Mouse (Mus musculus) MEL (cell line): Measurements from ENCODE around the gene Nucks1. TPM values are rescaled to one million over a fixed set of nuclear protein-coding genes. Genes with fewer than 3 reads are reported as not detected.

Experiments used
- DNase-seq: peaks from one replicate; pipeline ENCODE4 v3.0.0; 2011; ENCODE audit warnings: low read depth, low spot score
- H3K27ac ChIP-seq: 2 replicates; pipeline ENCODE4 v1.5.1; 2012; ENCODE audit warnings: low read depth, mild to moderate bottlenecking, control low read depth, low read length, moderate library complexity; ENCODE audit not compliant: control insufficient read depth
- H3K27me3 ChIP-seq, 2 experiments: fragments of 150-350 bp in 1 of 2; sonication (generic) in 1 of 2; 2 replicates each; pipeline ENCODE4 v1.6.1; 2012; ENCODE audit warnings: low read length in 2 of 2, mild to moderate bottlenecking in 2 of 2, improper control_type of control experiment in 1 of 2, moderate library complexity in 1 of 2; ENCODE audit not compliant: insufficient read depth in 2 of 2, control insufficient read depth in 1 of 2
- H3K36me3 ChIP-seq, 2 experiments: 2 replicates each; pipeline ENCODE4 v1.6.1; 2012 to 2014; ENCODE audit warnings: low read length in 2 of 2, improper control_type of control experiment in 1 of 2, inconsistent platforms in 1 of 2, mild to moderate bottlenecking in 1 of 2; ENCODE audit not compliant: insufficient read depth in 2 of 2, control insufficient read depth in 1 of 2
- H3K4me1 ChIP-seq, 2 experiments: fragments of 150-350 bp in 1 of 2; sonication (generic) in 1 of 2; 2 replicates each; pipeline ENCODE4 v1.6.1; 2012; ENCODE audit warnings: low read length in 2 of 2, improper control_type of control experiment in 1 of 2, mild to moderate bottlenecking in 1 of 2; ENCODE audit not compliant: insufficient read depth in 2 of 2, control insufficient read depth in 1 of 2
- H3K4me3 ChIP-seq, 2 experiments: fragments of 150-350 bp in 1 of 2; sonication (generic) in 1 of 2; 2 replicates each; pipeline ENCODE4 v1.5.1; 2012; ENCODE audit warnings: low read depth in 2 of 2, low read length in 2 of 2, mild to moderate bottlenecking in 2 of 2, moderate library complexity in 2 of 2, control low read depth in 1 of 2, improper control_type of control experiment in 1 of 2; ENCODE audit not compliant: control insufficient read depth in 1 of 2, insufficient read depth in 1 of 2
- H3K79me2 ChIP-seq: 2 replicates; pipeline ENCODE4 v1.6.1; 2012; ENCODE audit warnings: mild to moderate bottlenecking, low read length, moderate library complexity; ENCODE audit not compliant: control insufficient read depth, poor library complexity, insufficient read depth
- H3K9ac ChIP-seq: 2 replicates; pipeline ENCODE4 v1.6.1; 2012; ENCODE audit warnings: low read depth, mild to moderate bottlenecking, control low read depth, low read length, moderate library complexity; ENCODE audit not compliant: control insufficient read depth, poor library complexity, severe bottlenecking
- H3K9me3 ChIP-seq: fragments of 150-350 bp; sonication (generic); replicated peaks from 2 replicates; pipeline ENCODE4 v1.6.1; 2012; ENCODE audit warnings: mild to moderate bottlenecking, low read length, improper control_type of control experiment, moderate library complexity; ENCODE audit not compliant: insufficient read depth
- BHLHE40 ChIP-seq: IDR thresholded peaks from 2 replicates; pipeline ENCODE4 v1.6.1; 2012; ENCODE audit warnings: low read depth, mild to moderate bottlenecking, inconsistent platforms, low read length, improper control_type of control experiment, borderline replicate concordance
- CHD1 ChIP-seq: IDR thresholded peaks from 2 replicates; pipeline ENCODE4 v1.6.1; 2012; ENCODE audit warnings: low read depth, mild to moderate bottlenecking, inconsistent platforms, low read length, improper control_type of control experiment
- CHD2 ChIP-seq: IDR thresholded peaks from 2 replicates; pipeline ENCODE4 v1.6.1; 2011; ENCODE audit warnings: low read length, improper control_type of control experiment
- CTCF ChIP-seq, 3 experiments: IDR thresholded peaks in 2 of 3; conservative IDR thresholded peaks in 1 of 3; 2 replicates each; pipeline ENCODE4 v1.5.1; 2011 to 2012; ENCODE audit warnings: low read length in 3 of 3, low read depth in 2 of 3, mild to moderate bottlenecking in 2 of 3, improper control_type of control experiment in 1 of 3, inconsistent platforms in 1 of 3, mixed read lengths in 1 of 3, moderate library complexity in 1 of 3; ENCODE audit not compliant: control insufficient read depth in 1 of 3, insufficient read depth in 1 of 3, poor library complexity in 1 of 3, severe bottlenecking in 1 of 3
- EP300 ChIP-seq, 2 experiments: IDR thresholded peaks; 2 replicates each; pipeline ENCODE4 v1.6.1; 2011; ENCODE audit warnings: improper control_type of control experiment in 2 of 2, low read length in 2 of 2, low read depth in 1 of 2, mild to moderate bottlenecking in 1 of 2
- ETS1 ChIP-seq: IDR thresholded peaks from 2 replicates; pipeline ENCODE4 v1.6.1; 2012; ENCODE audit warnings: low read depth, mild to moderate bottlenecking, inconsistent platforms, low read length, improper control_type of control experiment, moderate library complexity
- HCFC1 ChIP-seq: IDR thresholded peaks from 2 replicates; pipeline ENCODE4 v1.6.1; 2012; ENCODE audit warnings: low read depth, mild to moderate bottlenecking, inconsistent platforms, low read length, improper control_type of control experiment, moderate library complexity
- JUND ChIP-seq: IDR thresholded peaks from 2 replicates; pipeline ENCODE4 v1.6.1; 2011; ENCODE audit warnings: low read depth, mild to moderate bottlenecking, improper control_type of control experiment, low read length
- KAT2A ChIP-seq: conservative IDR thresholded peaks from 2 replicates; pipeline ENCODE4 v1.6.1; 2012; ENCODE audit warnings: low read depth, low read length, improper control_type of control experiment, inconsistent platforms
- MAFK ChIP-seq: IDR thresholded peaks from 2 replicates; pipeline ENCODE4 v1.6.1; 2011; ENCODE audit warnings: low read depth, mild to moderate bottlenecking, low read length, improper control_type of control experiment, borderline replicate concordance
- MAX ChIP-seq: IDR thresholded peaks from 2 replicates; pipeline ENCODE4 v1.6.1; 2011; ENCODE audit warnings: low read length, improper control_type of control experiment
- MAZ ChIP-seq: IDR thresholded peaks from 2 replicates; pipeline ENCODE4 v1.6.1; 2012; ENCODE audit warnings: low read depth, mild to moderate bottlenecking, inconsistent platforms, low read length, improper control_type of control experiment
- MXI1 ChIP-seq: IDR thresholded peaks from 2 replicates; pipeline ENCODE4 v1.6.1; 2011; ENCODE audit warnings: mild to moderate bottlenecking, low read depth, low read length, improper control_type of control experiment
- MYB ChIP-seq: IDR thresholded peaks from 2 replicates; pipeline ENCODE4 v1.6.1; 2011; ENCODE audit warnings: mild to moderate bottlenecking, low read depth, low read length, improper control_type of control experiment
- NELFE ChIP-seq: IDR thresholded peaks from 2 replicates; pipeline ENCODE4 v1.6.1; 2011; ENCODE audit warnings: low read depth, low read length, improper control_type of control experiment
- NRF1 ChIP-seq: IDR thresholded peaks from 2 replicates; pipeline ENCODE4 v1.6.1; 2014; ENCODE audit warnings: low read depth, mild to moderate bottlenecking, inconsistent platforms, low read length, improper control_type of control experiment, moderate library complexity; ENCODE audit not compliant: poor library complexity, insufficient read depth, severe bottlenecking
- POLR2A ChIP-seq, 2 experiments: IDR thresholded peaks; 2 replicates each; pipeline ENCODE4 v1.6.1; 2011 to 2012; ENCODE audit warnings: low read length in 2 of 2, mild to moderate bottlenecking in 2 of 2, control low read depth in 1 of 2, improper control_type of control experiment in 1 of 2, low read depth in 1 of 2, moderate library complexity in 1 of 2; ENCODE audit not compliant: control insufficient read depth in 1 of 2, insufficient read depth in 1 of 2, poor library complexity in 1 of 2
- POLR2AphosphoS2 ChIP-seq: IDR thresholded peaks from 2 replicates; pipeline ENCODE4 v1.6.1; 2011; ENCODE audit warnings: low read length, improper control_type of control experiment
- RAD21 ChIP-seq: IDR thresholded peaks from 2 replicates; pipeline ENCODE4 v1.6.1; 2011; ENCODE audit warnings: mild to moderate bottlenecking, low read depth, low read length, improper control_type of control experiment
- SIN3A ChIP-seq: IDR thresholded peaks from 2 replicates; pipeline ENCODE4 v1.6.1; 2012; ENCODE audit warnings: low read length, improper control_type of control experiment, inconsistent platforms
- SMC3 ChIP-seq: IDR thresholded peaks from 2 replicates; pipeline ENCODE4 v1.6.1; 2011; ENCODE audit warnings: low read depth, low read length, improper control_type of control experiment
- TBP ChIP-seq: IDR thresholded peaks from 2 replicates; pipeline ENCODE4 v1.8.0; 2011; ENCODE audit warnings: low read depth, low read length, improper control_type of control experiment
- TCF12 ChIP-seq: IDR thresholded peaks from 2 replicates; pipeline ENCODE4 v1.6.1; 2014; ENCODE audit warnings: low read depth, mild to moderate bottlenecking, inconsistent platforms, low read length, improper control_type of control experiment, moderate library complexity
- UBTF ChIP-seq: IDR thresholded peaks from 2 replicates; pipeline ENCODE4 v1.6.1; 2012; ENCODE audit warnings: low read depth, mild to moderate bottlenecking, inconsistent platforms, low read length, improper control_type of control experiment, moderate library complexity, borderline replicate concordance; ENCODE audit not compliant: insufficient read depth
- USF1 ChIP-seq: IDR thresholded peaks from 2 replicates; pipeline ENCODE4 v1.6.1; 2014; ENCODE audit warnings: low read depth, mild to moderate bottlenecking, inconsistent platforms, low read length, improper control_type of control experiment, moderate library complexity
- USF2 ChIP-seq, 2 experiments: IDR thresholded peaks; 2 replicates each; pipeline ENCODE4 v1.6.1; 2011 to 2012; ENCODE audit warnings: improper control_type of control experiment in 2 of 2, low read length in 2 of 2, borderline replicate concordance in 1 of 2, inconsistent platforms in 1 of 2, low read depth in 1 of 2, mild to moderate bottlenecking in 1 of 2; ENCODE audit not compliant: insufficient read depth in 1 of 2
- ZC3H11A ChIP-seq: IDR thresholded peaks from 2 replicates; pipeline ENCODE4 v1.6.1; 2012; ENCODE audit warnings: low read depth, mild to moderate bottlenecking, inconsistent platforms, low read length, improper control_type of control experiment
- ZMIZ1 ChIP-seq: IDR thresholded peaks from 2 replicates; pipeline ENCODE4 v1.6.1; 2012; ENCODE audit warnings: low read depth, mild to moderate bottlenecking, inconsistent platforms, low read length, improper control_type of control experiment, moderate library complexity
- ZNF384 ChIP-seq: IDR thresholded peaks from 2 replicates; pipeline ENCODE4 v1.6.1; 2012; ENCODE audit warnings: low read depth, mild to moderate bottlenecking, inconsistent platforms, low read length, improper control_type of control experiment
- polyA plus RNA-seq, 2 experiments: library from polyadenylated mRNA; stranded (reverse) in 1 of 2; unstranded in 1 of 2; fragments of >175 nt in 1 of 2; fragments of >200 nt in 1 of 2; gene quantifications; 2 replicates each; pipeline versions ENCODE4 v1.2.1 to v1.2.4; 2012; ENCODE audit warnings: low replicate concordance in 2 of 2, low read depth in 1 of 2; ENCODE audit not compliant: insufficient read length in 2 of 2, insufficient read depth in 1 of 2, missing spikeins in 1 of 2
- total RNA-seq: library from RNA; depleted of rRNA; stranded (reverse); fragments of 300-350 nt; gene quantifications from 2 replicates; pipeline ENCODE4 v1.2.3, GENCODE M21; 2012

Nucks1 gene
- total and polyA plus RNA-seq, 3 experiments = 53.7 to 113 (median 84.0) TPM

DNA sequence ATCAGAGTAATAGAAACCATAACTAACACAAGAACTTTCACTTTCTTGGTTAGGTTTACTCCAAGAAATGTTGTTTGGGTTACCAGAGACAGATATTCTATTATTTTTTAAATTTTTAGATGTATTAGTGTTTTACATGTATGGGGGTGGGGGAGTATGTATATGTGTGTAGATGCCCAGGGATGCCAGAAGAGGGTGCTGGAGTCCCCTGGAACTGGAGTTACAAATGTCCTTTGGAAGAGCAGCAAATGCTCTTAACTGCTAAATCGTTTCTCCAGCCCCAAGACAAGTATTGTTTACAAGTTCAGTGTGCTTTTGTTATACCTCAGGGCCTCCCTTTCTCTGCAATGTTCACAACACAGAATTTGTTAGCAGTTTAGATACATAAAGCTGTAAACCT lies 4.8 kb upstream of the Nucks1 start:
- Histone ChIP-seq H3K9ac (no peak overlapping the region), H3K36me3 (peaks cover 0 to 19% of the 10 kb centered on the region in 2 experiments; a peak in 2 of 4 replicates), H3K4me3 (no peak overlapping the region), H3K79me2 (peaks cover 2% of the 10 kb centered on the region), H3K27ac (no peak overlapping the region), H3K9me3 (no peaks in the 10 kb centered on the region), H3K4me1 (peaks cover 11 to 21% of the 10 kb centered on the region in 2 experiments), H3K27me3 (peaks cover 0 to 9% of the 10 kb centered on the region in 2 experiments; a peak in 1 of 4 replicates)
- peak; percentile 52 for TF ChIP-seq ZNF384
- TF ChIP-seq MAZ = peak; percentile 25; the same call in 1 of the 2 replicates
- TF ChIP-seq TCF12 = no peak
- TF ChIP-seq ZMIZ1 = no peak
- TF ChIP-seq CHD2 = peak; percentile 30; the same call in 1 of the 2 replicates
- no peak for TF ChIP-seq NRF1
- peak; percentile 77 for TF ChIP-seq ZC3H11A
- peak; percentile 36; the same call in 1 of the 2 replicates for TF ChIP-seq BHLHE40
- TF ChIP-seq ETS1 = 0 out of 2 replicates have a peak, but pooled peaks have one; percentile 20
- peak; percentile 63 to 80 (median 71) for TF ChIP-seq CTCF (IDR thresholded peaks at IDR 0.05 in 2 of 3, conservative IDR thresholded peaks at IDR 0.05 in 1 of 3; ENCODE audit: control insufficient read depth in 1 of 3, insufficient read depth in 1 of 3, low read depth in 2 of 3, low read length in 3 of 3, poor library complexity in 1 of 3, severe bottlenecking in 1 of 3)
- TF ChIP-seq MXI1 = peak; percentile 39; the same call in 1 of the 2 replicates
- peak; percentile 62 for TF ChIP-seq SIN3A
- TF ChIP-seq SMC3 = peak; percentile 77
- TF ChIP-seq RAD21 = peak; percentile 79
- DNase-seq = peak; percentile 75

DNA sequence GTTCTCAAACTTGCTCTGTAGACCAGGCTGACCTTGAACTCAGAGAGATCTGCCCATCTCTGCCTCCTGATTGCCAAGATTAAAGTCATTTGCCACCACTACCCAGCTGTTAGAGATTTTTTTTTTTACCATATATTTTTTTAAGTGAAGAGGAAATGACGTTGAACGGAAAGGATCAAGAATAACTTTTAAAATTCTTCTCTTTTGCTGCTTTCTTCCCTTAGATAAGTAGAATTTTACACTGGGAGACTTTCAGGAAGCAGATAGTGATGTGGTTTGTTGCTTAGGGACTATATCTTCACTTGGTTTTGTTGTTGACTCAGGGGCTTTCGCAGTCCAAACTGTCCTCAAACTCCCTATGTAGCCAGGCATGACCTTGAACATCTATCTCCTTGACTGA lies 1.9 kb upstream of the Nucks1 start:
- Histone ChIP-seq H3K4me3 (peak overlapping the region; percentile 19 to 52), H3K27ac (peak overlapping the region; percentile 78), H3K9ac (peak overlapping the region; percentile 49), H3K9me3 (no peaks in the 10 kb centered on the region), H3K4me1 (peaks cover 11 to 28% of the 10 kb centered on the region in 2 experiments), H3K36me3 (peaks cover 4 to 33% of the 10 kb centered on the region in 2 experiments), H3K27me3 (no peaks in the 10 kb centered on the region), H3K79me2 (peaks cover 28% of the 10 kb centered on the region)
- peak; percentile 79 for DNase-seq
- TF ChIP-seq KAT2A (no peak), USF2 (IDR thresholded peaks at IDR 0.05; ENCODE audit: borderline replicate concordance in 1 of 2, insufficient read depth in 1 of 2, low read depth in 1 of 2, low read length in 2 of 2) (no peak), ETS1 (peak; percentile 88), BHLHE40 (no peak), CHD1 (no peak), UBTF (no peak), POLR2AphosphoS2 (no peak), SIN3A (peak; percentile 69; the same call in 1 of the 2 replicates), CTCF (IDR thresholded peaks at IDR 0.05 in 2 of 3, conservative IDR thresholded peaks at IDR 0.05 in 1 of 3; ENCODE audit: control insufficient read depth in 1 of 3, insufficient read depth in 1 of 3, low read depth in 2 of 3, low read length in 3 of 3, poor library complexity in 1 of 3, severe bottlenecking in 1 of 3) (no peak), TBP (0 out of 2 replicates have a peak, but pooled peaks have one; percentile 33), MXI1 (no peak), EP300 (IDR thresholded peaks at IDR 0.05; ENCODE audit: low read depth in 1 of 2, low read length in 2 of 2) (peak; percentile 87), MAZ (no peak), USF1 (no peak), TCF12 (peak; percentile 78), MYB (no peak), HCFC1 (peak; percentile 62), MAFK (0 out of 2 replicates have a peak, but pooled peaks have one; percentile 38), NELFE (no peak), MAX (no peak), POLR2A (IDR thresholded peaks at IDR 0.05; ENCODE audit: control insufficient read depth in 1 of 2, insufficient read depth in 1 of 2, low read depth in 1 of 2, low read length in 2 of 2, poor library complexity in 1 of 2) (peak in 1 of 2 experiments; percentile 37; a peak in 1 of 4 replicates), RAD21 (no peak), SMC3 (no peak), JUND (no peak), ZNF384 (peak; percentile 95)
